Mouse (Mus musculus) cerebellum, adult 2 months (tissue): Measurements from ENCODE around the gene Tnrc6b.
"Not testable (repeated sequence)": the region's sequence is repeated elsewhere in the genome, so short reads cannot be mapped to it uniquely, and the experiment has no call there.

Experiments
- CTCF ChIP-seq: fragments of 200-500 bp; IDR thresholded peaks from 2 replicates; pipeline ENCODE4 v1.5.1; 2011; ENCODE audit warnings: low read depth, mild to moderate bottlenecking, control low read depth, low read length, moderate library complexity, borderline replicate concordance; ENCODE audit not compliant: insufficient read depth
- POLR2A ChIP-seq: fragments of 200-500 bp; IDR thresholded peaks from 2 replicates; pipeline ENCODE4 v1.6.1; 2011; ENCODE audit warnings: low read length, control low read depth, borderline replicate concordance; ENCODE audit not compliant: insufficient read depth

DNA sequence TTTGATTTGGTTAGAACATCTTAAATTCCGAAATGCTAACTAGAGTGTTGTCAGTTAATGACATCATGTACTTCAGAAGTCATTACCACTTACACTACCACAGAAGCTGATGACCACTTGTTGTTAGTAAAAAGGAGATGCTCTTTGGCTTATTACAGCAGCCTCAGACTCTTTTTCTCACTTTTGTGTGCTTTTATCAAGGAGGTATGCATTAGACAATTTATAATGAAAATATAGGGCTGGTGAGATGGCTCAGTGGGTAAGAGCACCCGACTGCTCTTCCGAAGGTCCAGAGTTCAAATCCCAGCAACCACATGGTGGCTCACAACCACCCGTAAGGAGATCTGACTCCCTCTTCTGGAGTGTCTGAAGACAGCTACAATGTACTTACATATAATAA lies 24.6 kb downstream of the Tnrc6b start:
- TF ChIP-seq CTCF, POLR2A: not testable (repeated sequence)
